Mouse (Mus musculus): Measurements from ENCODE around the gene Dgki.

The Dgki gene

GRCm38 (mm10) chr6:37026343-37027243 lies 273.4 kb downstream of the Dgki start:
- peak; percentile 53 for ATAC-seq (ENCODE audit: low TSS enrichment)

- peak; percentile 44; the same call in 1 of the 2 replicates for ATAC-seq (ENCODE audit: low TSS enrichment)
Measured at GRCm38 (mm10) chr6:37016046-37016445, 283.9 kb downstream of the Dgki start.

GRCm38 (mm10) chr6:37011597-37011996 lies 288.4 kb downstream of the Dgki start:
- ATAC-seq (ENCODE audit: low TSS enrichment), result no peak

GRCm38 (mm10) chr6:37007573-37007972 lies 292.4 kb downstream of the Dgki start:
- ATAC-seq (ENCODE audit: low TSS enrichment), result peak; percentile 24

- no peak for ATAC-seq (ENCODE audit: low TSS enrichment)
Measured at GRCm38 (mm10) chr6:37004914-37005313, 295.1 kb downstream of the Dgki start.

- ATAC-seq (ENCODE audit: low TSS enrichment), result no peak
Measured at GRCm38 (mm10) chr6:37003235-37003634, 296.7 kb downstream of the Dgki start.

GRCm38 (mm10) chr6:36998942-36999341 lies 301.0 kb downstream of the Dgki start:
- ATAC-seq (ENCODE audit: low TSS enrichment), result peak; percentile 71

- ATAC-seq (ENCODE audit: low TSS enrichment), result no peak
Measured at GRCm38 (mm10) chr6:36994329-36994728, 305.7 kb downstream of the Dgki start.

GRCm38 (mm10) chr6:36990186-36990585 lies 309.8 kb downstream of the Dgki start:
- no peak for ATAC-seq (ENCODE audit: low TSS enrichment)

- ATAC-seq (ENCODE audit: low TSS enrichment), result peak; percentile 68
Measured at GRCm38 (mm10) chr6:36988800-36989199, 311.2 kb downstream of the Dgki start.

GRCm38 (mm10) chr6:36981646-36982045 lies 318.3 kb downstream of the Dgki start:
- peak; percentile 91 for ATAC-seq (ENCODE audit: low TSS enrichment)

- no peak for ATAC-seq (ENCODE audit: low TSS enrichment)
Measured at GRCm38 (mm10) chr6:36980475-36980874, 319.5 kb downstream of the Dgki start.

GRCm38 (mm10) chr6:36978176-36978575 lies 321.8 kb downstream of the Dgki start:
- no peak for ATAC-seq (ENCODE audit: low TSS enrichment)

GRCm38 (mm10) chr6:36973096-36973495 lies 326.9 kb downstream of the Dgki start:
- no peak for ATAC-seq (ENCODE audit: low TSS enrichment)

- ATAC-seq (ENCODE audit: low TSS enrichment), result no peak
Measured at GRCm38 (mm10) chr6:36972494-36972893, 327.5 kb downstream of the Dgki start.

- no peak for ATAC-seq (ENCODE audit: low TSS enrichment)
Measured at GRCm38 (mm10) chr6:36969249-36969885, 330.6 kb downstream of the Dgki start.

GRCm38 (mm10) chr6:36960658-36961057 lies 339.3 kb downstream of the Dgki start:
- no peak for ATAC-seq (ENCODE audit: low TSS enrichment)

GRCm38 (mm10) chr6:36955293-36955692 lies 344.7 kb downstream of the Dgki start:
- ATAC-seq (ENCODE audit: low TSS enrichment), result peak; percentile 75

- ATAC-seq (ENCODE audit: low TSS enrichment), result no peak
Measured at GRCm38 (mm10) chr6:36950648-36951047, 349.3 kb downstream of the Dgki start.

GRCm38 (mm10) chr6:36947861-36948260 lies 352.1 kb downstream of the Dgki start:
- ATAC-seq (ENCODE audit: low TSS enrichment), result no peak

GRCm38 (mm10) chr6:36937527-36937926 lies 362.5 kb downstream of the Dgki start:
- no peak for ATAC-seq (ENCODE audit: low TSS enrichment)

- ATAC-seq (ENCODE audit: low TSS enrichment), result no peak
Measured at GRCm38 (mm10) chr6:36936816-36937215, 363.2 kb downstream of the Dgki start.

- ATAC-seq (ENCODE audit: low TSS enrichment), result no peak
Measured at GRCm38 (mm10) chr6:36931473-36931872, 368.5 kb downstream of the Dgki start.

Measured in frontal cortex, adult (tissue).